Mouse (Mus musculus) heart, adult 8-10 months (tissue): ENCODE measurements at regions not wholly inside any gene's neighbourhood (a gene's known extent, or its start where the extent isn't known, plus 50 kb on each side); places are given as distances from the start of the nearest gene placed in this dataset.
"Not testable (repeated sequence)": the region's sequence is repeated elsewhere in the genome, so short reads cannot be mapped to it uniquely, and the experiment has no call there.

Experiments
- DNase-seq: peaks from one replicate; pipeline ENCODE4 v3.0.0; 2022; ENCODE audit warnings: low spot score

DNA sequence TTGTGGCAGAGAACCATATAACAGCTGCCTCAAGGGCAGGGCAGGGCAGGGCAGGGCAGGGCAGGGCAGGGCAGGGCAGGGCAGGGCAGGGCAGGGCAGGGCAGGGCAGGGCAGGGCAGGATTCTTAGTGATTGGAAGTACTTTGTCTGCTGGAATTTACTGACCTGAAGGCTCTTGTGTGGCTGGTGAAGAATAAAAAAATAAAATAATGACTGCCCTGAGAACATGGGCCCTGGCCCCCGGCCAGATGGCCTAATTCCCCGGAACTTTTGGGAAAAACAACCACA is 169.3 kb downstream of the Qk start:
- not testable (repeated sequence) for DNase-seq

DNA sequence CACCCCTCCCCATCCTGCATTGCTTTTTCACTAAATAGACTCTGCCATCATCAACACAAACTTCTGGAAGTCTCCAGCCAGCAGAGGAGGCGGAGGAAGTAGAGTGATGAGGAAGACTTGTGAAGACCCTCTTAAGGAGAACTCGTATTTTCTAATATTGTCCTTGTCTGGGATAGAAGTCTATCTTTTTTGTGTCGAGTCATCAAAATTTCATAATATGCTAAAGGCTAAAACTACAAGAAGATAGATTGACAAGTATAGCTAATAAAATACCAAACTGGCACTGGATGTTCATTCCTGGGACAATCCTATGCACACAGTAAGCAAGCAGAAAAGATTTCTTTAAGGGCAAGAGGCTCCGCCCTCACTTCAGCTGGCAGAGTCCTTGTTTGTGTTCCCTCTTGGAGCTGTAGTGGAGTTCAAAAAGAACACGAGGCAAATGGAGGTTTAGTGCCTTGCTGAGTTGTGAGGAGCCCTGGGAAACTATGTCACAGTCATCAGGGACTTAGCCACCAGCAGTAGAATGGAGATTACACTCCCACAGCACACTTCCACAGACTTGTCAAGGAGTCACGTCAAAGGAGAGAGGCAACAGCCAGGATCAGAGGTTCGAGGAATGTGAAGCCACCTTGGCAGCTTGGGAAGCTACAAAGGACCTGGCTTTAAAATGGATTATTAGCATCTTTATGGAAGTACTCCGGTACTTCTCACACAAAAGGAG is 169.8 kb downstream of the Qk start:
- no peak for DNase-seq

GRCm38 (mm10) chr17:10147106-10147505 is 172.5 kb downstream of the Qk start:
- no peak for DNase-seq

DNA sequence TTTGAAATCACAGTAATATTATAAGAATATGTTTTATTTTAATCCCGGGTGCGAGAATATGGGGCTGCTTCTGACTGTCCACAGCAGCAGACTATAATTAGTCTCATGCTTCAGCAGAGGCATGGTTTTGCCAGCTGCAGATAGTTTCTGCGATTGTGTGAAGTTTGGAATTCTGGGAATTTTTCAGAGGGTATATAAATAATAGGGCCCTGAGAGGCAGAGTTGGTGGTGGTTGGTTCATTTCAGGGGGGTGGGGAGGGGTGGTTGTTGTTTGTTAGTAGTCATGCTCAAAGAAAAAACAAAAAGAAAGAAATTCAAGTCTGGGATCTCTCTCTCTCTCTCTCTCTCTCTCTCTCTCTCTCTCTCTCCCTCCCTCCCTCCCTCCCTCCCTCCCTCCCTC is 173.1 kb downstream of the Qk start:
- no peak for DNase-seq

- no peak for DNase-seq
Observed at GRCm38 (mm10) chr17:10138847-10139246, 180.8 kb downstream of the Qk start.

GRCm38 (mm10) chr17:10138374-10138773 is 181.3 kb downstream of the Qk start:
- DNase-seq = no peak

DNA sequence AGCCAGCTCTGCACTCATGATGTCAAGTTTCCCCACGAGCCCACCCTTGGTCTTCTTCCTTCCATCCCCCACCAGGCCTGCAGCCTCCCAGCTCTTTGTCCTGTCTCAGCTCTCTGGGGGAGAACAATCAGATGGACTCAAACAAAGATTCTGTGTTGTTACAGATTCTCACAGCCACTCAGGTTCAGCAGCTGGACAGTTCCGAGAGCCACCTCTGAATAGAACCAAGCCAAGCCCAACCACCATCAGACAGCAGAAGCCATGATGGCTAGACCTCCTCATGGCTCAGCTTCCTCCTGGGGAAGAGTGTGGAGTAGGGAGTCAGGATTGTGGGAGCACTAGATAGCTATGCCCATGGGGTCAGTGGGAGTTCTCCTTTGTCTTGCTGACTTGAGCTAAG is 184.5 kb downstream of the Qk start:
- no peak for DNase-seq

GRCm38 (mm10) chr17:10128591-10128990 is 191.1 kb downstream of the Qk start:
- no peak for DNase-seq

DNA sequence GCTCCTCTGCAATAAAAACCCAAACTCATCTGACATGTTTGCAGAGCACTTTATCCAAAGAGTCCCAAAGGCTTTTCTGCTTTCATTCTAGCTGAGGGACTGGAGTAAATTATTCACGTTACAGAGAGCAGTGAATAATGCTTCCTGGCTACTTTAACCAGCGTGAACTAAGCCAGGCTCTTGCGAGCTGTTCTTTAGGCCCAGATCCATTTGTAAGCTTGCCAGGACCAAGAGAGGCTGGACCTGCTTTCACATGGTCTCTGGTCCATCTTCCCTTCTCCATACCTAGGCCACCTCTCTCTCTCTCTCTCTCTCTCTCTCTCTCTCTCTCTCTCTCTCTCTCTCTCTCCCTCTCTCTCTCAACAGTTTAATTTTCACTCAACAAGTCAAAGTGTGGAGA is 197.2 kb downstream of the Qk start:
- DNase-seq = no peak

GRCm38 (mm10) chr17:10112118-10112517 is 207.5 kb downstream of the Qk start:
- no peak for DNase-seq

GRCm38 (mm10) chr17:10110375-10110675 is 209.3 kb downstream of the Qk start:
- DNase-seq = no peak

DNA sequence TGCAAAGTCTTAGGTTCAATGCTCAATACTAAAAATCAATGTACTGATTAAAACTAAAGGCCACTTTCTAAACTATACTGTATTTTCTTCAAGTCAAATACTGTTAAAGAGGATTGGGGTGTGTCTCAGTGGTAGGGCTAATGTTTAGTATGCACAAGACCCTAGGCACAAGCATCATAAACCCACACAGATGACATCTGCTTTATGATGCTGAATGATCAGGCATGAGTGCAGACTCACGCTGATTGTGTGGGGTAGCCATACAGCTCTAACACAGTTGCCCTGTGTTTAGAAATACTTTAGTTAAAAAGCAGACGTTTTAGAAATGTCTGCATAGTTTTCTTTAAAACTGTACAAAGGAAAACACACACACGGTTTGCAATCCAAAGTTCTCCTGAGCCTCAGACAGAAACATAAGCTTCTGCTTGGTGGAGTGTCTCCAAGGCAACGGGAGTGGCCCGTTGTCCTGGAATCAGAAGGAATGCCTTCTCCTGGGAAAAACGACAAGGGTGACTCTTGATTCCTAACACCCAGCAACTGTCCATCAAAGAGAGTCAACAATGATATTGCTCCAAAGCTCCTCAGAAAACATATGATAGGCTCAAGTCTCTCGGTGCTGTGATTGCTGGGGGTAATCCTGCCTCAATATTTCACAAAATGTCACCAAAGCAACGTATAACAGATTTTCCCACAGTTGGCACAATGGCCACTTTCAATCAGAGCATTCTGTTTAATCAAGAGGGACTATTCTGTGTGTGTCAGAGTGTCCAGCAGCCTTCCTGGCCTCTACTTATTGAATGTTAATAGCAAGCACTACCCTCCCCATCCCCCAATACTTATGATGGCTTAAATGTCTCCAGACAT is 209.9 kb downstream of the Qk start:
- DNase-seq = no peak

GRCm38 (mm10) chr17:10105299-10105698 is 214.4 kb downstream of the Qk start:
- no peak for DNase-seq

GRCm38 (mm10) chr17:10098199-10098598 is 221.5 kb downstream of the Qk start:
- DNase-seq = no peak

GRCm38 (mm10) chr17:10097691-10098090 is 222.0 kb downstream of the Qk start:
- no peak for DNase-seq

DNA sequence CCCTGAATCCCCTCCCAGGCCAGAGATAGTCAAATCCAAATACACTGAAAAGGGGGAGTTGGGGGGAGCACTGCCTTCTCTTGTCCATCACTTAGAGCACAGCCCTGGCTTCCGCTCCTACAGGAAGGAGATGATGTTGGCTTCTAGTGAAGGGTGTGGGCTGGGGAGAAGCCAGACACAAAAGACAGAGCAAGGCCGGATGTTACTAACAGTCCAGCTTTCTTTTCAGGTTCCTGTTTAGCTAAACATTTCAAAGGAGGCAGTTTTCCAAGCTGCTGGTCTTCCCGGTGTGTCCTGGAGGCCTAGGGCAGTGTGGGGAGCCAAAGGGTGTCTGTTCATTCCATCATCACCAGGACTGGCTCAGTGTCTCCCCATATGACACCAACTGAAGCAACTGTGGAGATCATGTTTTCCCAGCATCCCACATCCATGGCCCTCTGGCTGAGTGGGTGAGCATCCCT is 223.8 kb downstream of the Qk start:
- peak; percentile 86 for DNase-seq

DNA sequence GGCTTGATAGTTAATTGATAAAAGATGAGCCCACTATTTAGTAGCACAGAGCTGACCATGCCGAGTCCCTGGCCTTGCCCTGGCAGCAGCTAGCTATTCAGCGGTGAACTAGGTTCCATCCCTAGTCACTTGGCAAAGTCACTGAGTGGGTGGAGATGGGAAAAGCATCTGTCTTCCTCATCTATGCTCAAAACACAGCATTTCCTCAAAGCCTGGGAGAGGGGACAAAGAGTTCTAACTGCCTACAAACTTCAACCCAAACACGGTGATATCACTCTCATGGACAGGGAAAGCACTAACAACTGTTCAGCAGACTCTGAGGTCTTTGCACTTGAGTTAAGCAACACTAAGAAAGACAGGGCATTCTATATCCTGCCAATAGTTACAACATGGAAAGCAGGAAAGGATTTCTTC is 225.5 kb downstream of the Qk start:
- DNase-seq = peak; percentile 96

DNA sequence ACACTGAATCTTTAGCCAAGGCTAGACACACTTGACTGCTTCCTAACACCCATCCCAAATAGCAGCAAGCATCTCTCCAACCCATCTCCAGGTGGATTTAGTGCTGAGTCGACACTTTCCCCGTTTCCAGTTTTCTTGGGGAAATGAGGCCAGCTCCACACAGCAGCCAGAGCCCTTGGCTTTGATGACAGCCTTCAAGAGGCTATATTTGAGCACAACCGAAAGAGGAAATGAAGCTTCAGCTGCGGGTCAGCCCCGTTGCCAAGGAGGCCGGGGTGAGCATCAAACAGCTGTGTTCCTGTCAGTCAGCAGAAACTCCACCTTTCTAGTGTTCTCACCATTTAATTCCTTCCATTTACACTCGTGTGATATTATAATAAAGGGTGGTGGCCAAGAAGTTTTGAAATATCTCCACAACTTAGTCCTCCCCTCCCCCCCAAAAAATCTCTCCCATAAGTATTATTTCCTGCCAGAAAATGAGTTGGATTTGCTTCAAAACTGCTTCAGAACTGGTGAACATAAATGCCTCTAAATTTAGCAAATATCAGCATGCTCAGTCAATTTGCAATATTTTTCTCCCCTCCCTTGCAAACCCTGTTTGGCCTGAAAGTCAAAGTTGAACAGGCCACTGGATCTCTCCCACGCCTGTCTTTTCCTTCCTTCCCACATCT is 226.1 kb downstream of the Qk start:
- peak; percentile 90 for DNase-seq

DNA sequence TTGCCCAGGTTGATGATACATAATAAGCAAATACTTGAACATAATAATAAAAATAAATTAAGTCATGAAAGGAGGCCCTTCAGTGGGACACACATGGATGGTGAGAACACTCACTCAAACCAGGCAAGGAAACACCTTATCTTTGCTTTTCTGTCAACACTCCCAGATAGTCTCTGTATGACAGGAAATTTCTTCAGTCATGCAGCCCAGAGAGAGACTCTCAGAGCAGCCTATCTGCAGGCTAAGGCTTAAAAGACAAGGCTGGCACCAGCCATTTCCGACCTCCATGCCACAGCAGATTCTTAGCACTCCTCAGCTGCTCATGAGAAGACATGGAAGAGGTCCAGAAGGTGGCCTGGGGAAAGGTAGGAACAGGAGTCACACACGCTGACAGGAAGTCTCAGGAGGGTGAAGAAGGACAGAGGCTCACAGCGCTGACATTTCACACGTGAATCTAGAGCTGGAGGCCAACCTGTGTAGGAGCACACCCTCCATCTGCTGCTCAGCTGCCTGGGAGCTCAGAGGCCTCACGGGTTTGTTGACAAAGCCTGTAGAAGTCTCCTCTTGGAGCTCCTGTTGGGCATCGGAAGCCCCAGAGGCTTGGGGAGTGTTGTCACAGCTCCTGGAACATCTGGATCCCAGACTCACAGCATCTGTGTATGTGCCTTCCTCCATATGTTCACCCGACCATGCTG is 232.3 kb downstream of the Qk start:
- DNase-seq = no peak

DNA sequence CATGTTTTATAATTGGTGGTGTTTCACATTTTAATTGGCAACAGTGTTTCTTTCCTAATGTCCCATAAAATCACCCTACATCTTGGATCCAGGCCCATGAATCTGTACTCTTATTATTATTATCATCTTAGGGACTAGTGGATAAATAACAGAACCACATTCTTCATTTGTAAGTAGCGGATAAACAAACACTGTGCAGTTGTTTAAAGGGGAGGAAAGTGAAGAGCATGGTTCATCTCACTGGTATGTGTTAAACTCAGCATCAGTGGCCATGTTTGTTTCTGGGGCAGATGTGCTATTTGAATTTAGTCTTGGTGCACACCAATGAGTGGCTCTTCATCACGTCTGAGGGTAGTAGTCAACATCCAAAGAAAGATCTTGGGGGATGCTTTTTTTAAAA is 233.1 kb downstream of the Qk start:
- DNase-seq = no peak

GRCm38 (mm10) chr17:10086132-10086531 is 233.5 kb downstream of the Qk start:
- no peak for DNase-seq

GRCm38 (mm10) chr17:10081721-10082120 is 237.9 kb downstream of the Qk start:
- DNase-seq = no peak
